Mouse (Mus musculus) E14TG2a.4 (cell line): ENCODE data around the gene Psmd3.

Source experiments
- CTCF ChIP-seq: conservative IDR thresholded peaks from 2 replicates; pipeline ENCODE4 v1.5.1; 2014; ENCODE audit warnings: low read length
- POU5F1 ChIP-seq: IDR thresholded peaks from 2 replicates; pipeline ENCODE4 v1.6.1; 2014; ENCODE audit warnings: low read length, borderline replicate concordance

DNA sequence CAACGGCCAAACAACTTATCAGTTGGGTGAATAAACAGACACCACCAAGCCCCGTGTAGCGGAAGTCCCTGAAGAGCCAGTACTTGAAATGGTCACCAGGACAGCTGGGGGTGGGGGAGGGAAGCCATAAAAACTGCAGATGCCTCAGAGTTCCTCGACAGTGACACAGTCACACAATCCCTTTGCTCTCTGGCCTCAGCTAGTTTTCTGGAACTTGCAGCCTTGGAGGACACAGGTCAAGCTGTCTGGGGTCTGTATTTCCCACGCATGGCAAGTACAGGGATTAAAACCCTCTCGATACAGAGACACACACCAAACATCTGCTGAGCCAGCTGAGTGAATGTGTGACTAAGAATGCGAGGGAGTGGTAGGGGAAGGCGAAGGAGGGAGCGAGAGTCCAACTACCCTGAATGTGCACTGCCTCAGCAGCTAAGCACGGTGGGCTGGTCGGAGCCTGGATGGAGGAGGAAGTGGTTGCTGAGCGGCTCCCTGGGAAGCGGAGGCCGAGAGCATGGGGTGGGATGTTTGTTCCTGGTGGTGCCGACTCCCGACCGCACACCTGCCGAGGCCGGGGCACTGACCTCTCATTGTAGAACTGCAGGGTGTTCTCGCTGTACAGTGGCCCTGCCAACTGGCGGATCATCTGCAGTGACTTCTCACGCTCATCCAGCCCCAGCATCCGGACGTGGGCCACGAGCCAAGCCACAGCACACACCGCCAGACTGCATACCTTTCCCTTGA lies 26.8 kb downstream of the Psmd3 start:
- no peak for TF ChIP-seq CTCF
- no peak for TF ChIP-seq POU5F1
